Mouse (Mus musculus): Measurements from ENCODE around the gene Grk6.

DNA sequence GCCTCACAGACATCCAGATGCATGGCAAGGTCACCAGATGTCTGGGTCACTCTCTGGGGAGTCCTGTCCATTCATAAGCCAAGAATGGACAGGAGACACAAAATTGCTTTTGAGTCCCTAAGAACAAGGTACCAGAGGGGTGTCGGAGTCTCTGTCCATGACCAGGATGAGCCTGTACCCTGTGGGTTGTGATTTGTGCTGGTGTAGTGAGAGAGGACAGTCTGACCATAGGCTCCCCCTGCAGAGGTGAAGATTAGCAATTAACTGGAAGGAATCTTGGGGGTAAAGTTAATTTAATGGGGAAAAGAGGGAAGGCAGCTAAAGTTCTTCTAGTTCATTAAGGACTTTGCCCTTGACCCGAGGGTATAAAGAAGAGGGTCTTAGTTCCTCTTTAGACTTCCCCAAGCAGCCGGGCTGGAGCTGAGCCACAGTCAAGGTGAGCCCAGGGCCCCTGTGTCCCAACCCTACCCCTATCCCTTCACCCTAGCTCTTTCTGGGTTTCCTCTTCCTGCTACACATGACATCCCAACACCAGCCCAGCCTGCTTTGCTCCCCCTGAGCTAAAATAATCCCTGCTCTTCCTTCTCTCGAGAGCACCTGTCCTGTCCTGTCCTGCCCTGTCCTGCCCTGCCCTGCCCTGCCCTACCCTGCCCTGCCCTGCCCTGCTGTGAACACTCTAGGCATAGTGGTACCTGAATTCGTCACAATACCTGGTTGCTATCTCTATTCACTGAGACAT is 45.4 kb upstream of the Grk6 start:
- TF ChIP-seq CTCF (IDR thresholded peaks at IDR 0.05; ENCODE audit: low read depth) (no peak), EP300 (IDR thresholded peaks at IDR 0.05; ENCODE audit: low read depth) (no peak)

Data from liver, embryonic 14.5 days (tissue).